Mouse (Mus musculus) limb, embryonic 11.5 days (tissue): ENCODE measurements around the gene Ccdc42. TPM values are rescaled to one million over a fixed set of nuclear protein-coding genes. Genes with fewer than 3 reads are reported as not detected.

ENCODE experiments used
- polyA plus RNA-seq: library from polyadenylated mRNA; unstranded; fragments of >200 nt; fragmentation: Nextera tagmentation; extraction: Ambion mirVana; gene quantifications from 2 replicates; pipeline ENCODE4 v1.2.1, GENCODE M21; 2014

Ccdc42 gene
- polyA plus RNA-seq, 1 experiment from 2014 or later = 1.4 TPM

Other genes with a start within 250 kb of the Ccdc42 start
- 3.3 and 5.4 TPM in 2 replicates for gene Ntn1, start 186.2 kb upstream of the Ccdc42 start, polyA plus RNA-seq
- 1.2 and 1.7 TPM in 2 replicates for gene Pik3r5, start 154.9 kb upstream of the Ccdc42 start, polyA plus RNA-seq
- gene Pik3r6, start 84.0 kb upstream of the Ccdc42 start, polyA plus RNA-seq = 1.3 and 1.6 TPM in 2 replicates
- gene Mfsd6l, start 30.8 kb upstream of the Ccdc42 start, polyA plus RNA-seq = not detected in 2 replicates
- 148 and 172 TPM in 2 replicates for gene Myh10, start 104.5 kb downstream of the Ccdc42 start, polyA plus RNA-seq